Mouse (Mus musculus): ENCODE measurements at regions not wholly inside any gene's neighbourhood (a gene's known extent, or its start where the extent isn't known, plus 50 kb on each side); places are given as distances from the start of the nearest gene placed in this dataset.

- DNase-seq (ENCODE audit: extremely low spot score in 1 of 2, low spot score in 2 of 2), result no peak
- TF ChIP-seq CTCF (IDR thresholded peaks at IDR 0.05), result no peak
- intact Hi-C loops (cut with DNase I), result no loop called here
- Histone ChIP-seq H3K4me3 (no peak overlapping the region), H3K27ac (no peak overlapping the region)
Measured at GRCm38 (mm10) chr14:105950924-105951323, 54.3 kb upstream of the Spry2 start.

GRCm38 (mm10) chr14:105955082-105955481, 58.5 kb upstream of the Spry2 start:
- DNase-seq (ENCODE audit: extremely low spot score in 1 of 2, low spot score in 2 of 2), result no peak
- Histone ChIP-seq H3K27ac (no peak overlapping the region), H3K4me3 (no peak overlapping the region)
- intact Hi-C loops (cut with DNase I), result loop anchor here (5.0 kb wide), 1 partner anchor 57 kb away; no protein-coding TSS in a partner anchor
- TF ChIP-seq CTCF (IDR thresholded peaks at IDR 0.05), result no peak

GRCm38 (mm10) chr14:105956796-105957195, 60.2 kb upstream of the Spry2 start:
- DNase-seq (ENCODE audit: extremely low spot score in 1 of 2, low spot score in 2 of 2), result no peak
- intact Hi-C loops (cut with DNase I), result loop anchor here (5.0 kb wide), 1 partner anchor 56 kb away; no protein-coding TSS in a partner anchor
- TF ChIP-seq CTCF (IDR thresholded peaks at IDR 0.05), result no peak
- no peak overlapping the region for H3K4me3 ChIP-seq
- no peak overlapping the region for H3K27ac ChIP-seq

- DNase-seq (ENCODE audit: extremely low spot score in 1 of 2, low spot score in 2 of 2), result no peak
- no peak overlapping the region for H3K27ac ChIP-seq
- no peak overlapping the region for H3K4me3 ChIP-seq
- intact Hi-C loops (cut with DNase I), result loop anchor here (5.0 kb wide), 1 partner anchor 54 kb away; no protein-coding TSS in a partner anchor
- TF ChIP-seq CTCF (IDR thresholded peaks at IDR 0.05), result no peak
Measured at GRCm38 (mm10) chr14:105958005-105958404, 61.4 kb upstream of the Spry2 start.

GRCm38 (mm10) chr14:105979544-105980323, 83.1 kb upstream of the Spry2 start:
- no peak overlapping the region for H3K4me3 ChIP-seq
- intact Hi-C loops (cut with DNase I), result no loop called here
- TF ChIP-seq CTCF (IDR thresholded peaks at IDR 0.05), result no peak

GRCm38 (mm10) chr14:105980324-105980680, 83.7 kb upstream of the Spry2 start:
- intact Hi-C loops (cut with DNase I), result no loop called here
- TF ChIP-seq CTCF (IDR thresholded peaks at IDR 0.05), result no peak
- no peak overlapping the region for H3K4me3 ChIP-seq
- no peak for DNase-seq (ENCODE audit: extremely low spot score in 1 of 2, low spot score in 2 of 2)
- no peak overlapping the region for H3K27ac ChIP-seq

More at GRCm38 (mm10) chr14:105979544-105980323, 83.1 kb upstream of the Spry2 start:
- DNase-seq (ENCODE audit: extremely low spot score in 1 of 2, low spot score in 2 of 2), result no peak
- H3K27ac ChIP-seq, result no peak overlapping the region

GRCm38 (mm10) chr14:105987341-105987882, 90.8 kb upstream of the Spry2 start:
- H3K27ac ChIP-seq, result no peak overlapping the region
- DNase-seq (ENCODE audit: extremely low spot score in 1 of 2, low spot score in 2 of 2), result no peak
- intact Hi-C loops (cut with DNase I), result no loop called here
- no peak for TF ChIP-seq CTCF (IDR thresholded peaks at IDR 0.05)
- H3K4me3 ChIP-seq, result no peak overlapping the region

- intact Hi-C loops (cut with DNase I), result no loop called here
- TF ChIP-seq CTCF (IDR thresholded peaks at IDR 0.05), result no peak
- Histone ChIP-seq H3K27ac (no peak overlapping the region), H3K4me3 (no peak overlapping the region)
- no peak for DNase-seq (ENCODE audit: extremely low spot score in 1 of 2, low spot score in 2 of 2)
Measured at GRCm38 (mm10) chr14:105988738-105989137, 92.1 kb upstream of the Spry2 start.

GRCm38 (mm10) chr14:105993124-105993523, 96.5 kb upstream of the Spry2 start:
- Histone ChIP-seq H3K27ac (no peak overlapping the region), H3K4me3 (no peak overlapping the region)
- no peak for DNase-seq (ENCODE audit: extremely low spot score in 1 of 2, low spot score in 2 of 2)
- TF ChIP-seq CTCF (IDR thresholded peaks at IDR 0.05), result no peak
- intact Hi-C loops (cut with DNase I), result no loop called here

- no peak for TF ChIP-seq CTCF (IDR thresholded peaks at IDR 0.05)
- no peak for DNase-seq (ENCODE audit: extremely low spot score in 1 of 2, low spot score in 2 of 2)
- H3K4me3 ChIP-seq, result no peak overlapping the region
- peak overlapping the region; percentile 61 for H3K27ac ChIP-seq
- intact Hi-C loops (cut with DNase I), result loop anchor here (10.0 kb wide), 1 partner anchor 505 kb away; no protein-coding TSS in a partner anchor
Measured at GRCm38 (mm10) chr14:105999801-106000200, 103.2 kb upstream of the Spry2 start.

- intact Hi-C loops (cut with DNase I), result loop anchor here (10.0 kb wide), 1 partner anchor 497 kb away; no protein-coding TSS in a partner anchor
- Histone ChIP-seq H3K27ac (no peak overlapping the region), H3K4me3 (no peak overlapping the region)
- TF ChIP-seq CTCF (IDR thresholded peaks at IDR 0.05), result no peak
- no peak for DNase-seq (ENCODE audit: extremely low spot score in 1 of 2, low spot score in 2 of 2)
Measured at GRCm38 (mm10) chr14:106007769-106008168, 98.2 kb upstream of the Trim52 start.

GRCm38 (mm10) chr14:106008951-106009350, 97.0 kb upstream of the Trim52 start:
- no peak for DNase-seq (ENCODE audit: extremely low spot score in 1 of 2, low spot score in 2 of 2)
- intact Hi-C loops (cut with DNase I), result loop anchor here (10.0 kb wide), 1 partner anchor 496 kb away; no protein-coding TSS in a partner anchor
- no peak overlapping the region for H3K27ac ChIP-seq
- no peak overlapping the region for H3K4me3 ChIP-seq
- TF ChIP-seq CTCF (IDR thresholded peaks at IDR 0.05), result no peak
